Mouse (Mus musculus) kidney, postnatal 0 days (tissue): ENCODE measurements around the gene Birc3. TPM values are rescaled to one million over a fixed set of nuclear protein-coding genes. Genes with fewer than 3 reads are reported as not detected.

Source experiments
- ATAC-seq: fragments of 200-750 bp; cut with Nextera tagmentation; replicated peaks from 2 replicates; pipeline ENCODE4 v1.8.0; 2017; ENCODE audit warnings: low read depth, moderate number of reproducible peaks, moderate TSS enrichment, moderate library complexity; ENCODE audit not compliant: low FRiP score
- DNase-seq: peaks from one replicate; pipeline ENCODE4 v3.0.0-alpha.2; 2016; ENCODE audit warnings: low spot score
- H3K27ac ChIP-seq: fragments of 300-500 bp; sonication (generic); 2 replicates; pipeline ENCODE4 v1.5.1; 2014; ENCODE audit warnings: mild to moderate bottlenecking
- H3K27me3 ChIP-seq: fragments of 300-500 bp; sonication (generic); 2 replicates; pipeline ENCODE4 v1.6.1; 2014; ENCODE audit warnings: low read length, mixed read lengths; ENCODE audit not compliant: insufficient read depth
- H3K36me3 ChIP-seq: fragments of 300-500 bp; sonication (generic); 2 replicates; pipeline ENCODE4 v1.6.1; 2014; ENCODE audit warnings: low read length, mixed read lengths; ENCODE audit not compliant: insufficient read depth
- H3K4me1 ChIP-seq: fragments of 300-500 bp; sonication (generic); replicated peaks from 2 replicates; pipeline ENCODE4 v1.6.1; 2014; ENCODE audit warnings: antibody characterized with exemption, low read length, mixed read lengths; ENCODE audit not compliant: insufficient read depth
- H3K4me2 ChIP-seq: fragments of 300-500 bp; sonication (generic); 2 replicates; pipeline ENCODE4 v1.6.1; 2014; ENCODE audit warnings: mild to moderate bottlenecking, low read length, moderate library complexity, mixed read lengths
- H3K4me3 ChIP-seq: fragments of 300-500 bp; sonication (generic); replicated peaks from 2 replicates; pipeline ENCODE4 v1.5.1; 2014; ENCODE audit warnings: low read depth, low read length
- H3K9ac ChIP-seq: fragments of 300-500 bp; sonication (generic); 2 replicates; pipeline ENCODE4 v1.6.1; 2014; ENCODE audit warnings: low read depth, low read length
- H3K9me3 ChIP-seq: fragments of 300-500 bp; sonication (generic); replicated peaks from 2 replicates; pipeline ENCODE4 v1.6.1; 2016; ENCODE audit warnings: low read length, inconsistent platforms, mixed read lengths
- CTCF ChIP-seq: IDR thresholded peaks from 2 replicates; pipeline ENCODE4 v1.5.1; 2016; ENCODE audit warnings: antibody characterized with exemption, low read depth, mild to moderate bottlenecking, moderate library complexity
- WGBS: fragments of 180-500 bp; shearing (Covaris S2); extraction: QIAGEN DNeasy Blood & Tissue Kit; methylation state at CpG from one replicate; pipeline ENCODE4 v1.1.7; 2014; 5-methylcytosine and 5-hydroxymethylcytosine counted together
- polyA plus RNA-seq: library from polyadenylated mRNA; unstranded; fragments of >200 nt; fragmentation: Nextera tagmentation; extraction: Ambion mirVana; gene quantifications from 2 replicates; pipeline ENCODE4 v1.2.1, GENCODE M21; 2015

Birc3 gene
- polyA plus RNA-seq, 1 experiment from 2014 or later = 5.3 TPM

DNA sequence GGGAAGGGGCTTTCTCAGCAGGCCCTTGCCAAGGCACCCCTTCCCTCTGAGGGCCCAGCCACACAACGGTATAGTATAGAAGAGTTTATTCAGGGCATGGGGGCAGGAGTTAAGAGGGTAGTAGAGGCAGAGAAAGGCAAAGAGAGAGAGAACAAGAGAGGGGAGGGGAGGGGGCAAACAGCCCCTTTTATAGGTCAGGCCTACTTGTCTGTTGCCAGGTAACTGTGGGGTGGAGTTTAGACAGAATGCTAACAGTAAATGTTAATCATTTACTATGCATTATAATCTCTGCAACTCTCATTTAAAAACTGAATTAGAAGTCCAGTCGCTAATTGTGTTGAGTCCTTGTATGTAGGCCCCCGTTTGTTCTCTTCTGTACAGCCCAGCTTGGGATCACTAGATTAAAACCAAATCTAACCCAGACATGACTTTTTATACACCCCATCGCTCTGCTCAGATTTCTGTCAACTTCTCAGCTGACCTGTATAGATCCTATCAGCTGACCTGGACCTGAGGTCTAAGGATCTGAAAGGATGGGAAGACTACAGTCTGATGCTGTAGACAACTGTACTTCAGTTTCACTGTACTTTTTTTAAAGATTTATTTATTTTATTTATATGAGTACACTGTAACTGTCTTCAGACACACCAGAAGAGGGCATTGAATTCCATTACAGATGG, 27.6 kb downstream of the Birc3 start:
- no peaks in the 10 kb centered on the region for H3K36me3 ChIP-seq
- WGBS = 57% methylated on average over 4 of the region's 4 CpGs
- ATAC-seq (peak; percentile 29; the same call in 1 of the 2 replicates), DNase-seq (no peak)
- H3K9me3 ChIP-seq = no peaks in the 10 kb centered on the region
- TF ChIP-seq CTCF = no peak
- no peak overlapping the region for H3K9ac ChIP-seq
- no peak overlapping the region for H3K4me2 ChIP-seq
- no peaks in the 10 kb centered on the region for H3K27me3 ChIP-seq
- H3K27ac ChIP-seq = no peak overlapping the region
- no peaks in the 10 kb centered on the region for H3K4me1 ChIP-seq
- H3K4me3 ChIP-seq = no peak overlapping the region

DNA sequence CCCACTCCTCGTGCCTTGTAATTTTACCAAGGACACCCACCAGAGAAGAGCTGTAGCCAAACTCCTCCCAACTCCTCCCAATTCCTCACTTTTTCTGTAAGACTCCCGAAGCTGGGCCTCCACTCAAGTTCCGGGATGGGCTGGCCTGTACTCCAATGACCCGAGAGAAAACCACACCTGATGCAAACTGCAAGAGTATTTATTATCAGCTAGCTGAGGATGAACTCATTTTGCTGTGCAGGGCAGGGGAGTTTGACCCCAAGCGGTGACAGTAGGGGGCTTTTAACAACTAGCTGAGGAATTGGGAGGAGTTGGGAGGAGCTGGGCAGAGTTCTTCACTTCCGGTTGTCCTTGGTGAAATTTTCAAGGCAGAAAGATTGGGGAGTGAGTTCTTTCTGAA, 31.8 kb downstream of the Birc3 start:
- TF ChIP-seq CTCF = no peak
- Histone ChIP-seq H3K4me3 (no peak overlapping the region), H3K27ac (no peak overlapping the region), H3K36me3 (no peaks in the 10 kb centered on the region), H3K4me1 (no peaks in the 10 kb centered on the region), H3K4me2 (no peak overlapping the region), H3K9me3 (no peaks in the 10 kb centered on the region), H3K9ac (no peak overlapping the region), H3K27me3 (no peaks in the 10 kb centered on the region)
- ATAC-seq (no peak), DNase-seq (no peak)
- WGBS = 51% methylated on average over 6 of the region's 6 CpGs

DNA sequence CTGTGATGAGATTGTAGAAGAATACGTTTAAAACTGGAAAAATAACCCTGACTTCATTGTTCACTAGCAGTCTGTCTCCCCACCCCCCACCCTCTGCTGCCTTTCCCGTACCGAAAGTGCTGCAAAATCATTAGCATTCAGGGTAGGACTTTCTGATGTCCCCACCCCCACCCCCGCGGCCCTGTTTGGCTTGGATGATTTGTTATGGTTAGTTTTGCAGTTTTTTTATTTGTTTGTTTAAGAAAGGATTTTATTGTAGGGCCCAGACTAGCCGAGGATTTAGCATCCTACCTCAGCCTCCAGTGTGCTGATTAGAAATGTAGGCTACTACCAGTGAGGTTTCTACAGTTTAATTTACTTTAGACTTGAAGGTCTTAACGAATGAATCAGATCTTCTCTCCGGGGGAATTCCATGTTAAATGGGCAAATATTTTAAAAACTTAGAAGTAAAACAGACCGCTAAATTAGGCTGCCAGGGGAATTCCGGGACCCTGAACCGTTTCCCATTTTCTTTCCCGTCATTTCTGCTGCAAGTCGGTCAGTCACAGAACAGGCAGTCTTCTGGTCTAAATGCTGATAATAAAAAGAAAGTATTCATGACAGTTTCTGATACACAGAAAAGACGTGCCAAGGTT, 35.1 kb downstream of the Birc3 start:
- peak overlapping the region; percentile 78 for H3K4me3 ChIP-seq
- H3K9me3 ChIP-seq = no peaks in the 10 kb centered on the region
- peak; percentile 5; the same call in 1 of the 2 replicates for ATAC-seq
- H3K4me2 ChIP-seq = peak overlapping the region; percentile 90
- peak; percentile 64 for DNase-seq
- H3K36me3 ChIP-seq = no peaks in the 10 kb centered on the region
- no peaks in the 10 kb centered on the region for H3K27me3 ChIP-seq
- 0 out of 2 replicates have a peak, but pooled peaks cover 7% of the 10 kb centered on the region for H3K4me1 ChIP-seq
- peak overlapping the region; percentile 87 for H3K9ac ChIP-seq
- peak overlapping the region; percentile 99 for H3K27ac ChIP-seq
- 13% methylated on average over 14 of the region's 14 CpGs for WGBS
- no peak for TF ChIP-seq CTCF

DNA sequence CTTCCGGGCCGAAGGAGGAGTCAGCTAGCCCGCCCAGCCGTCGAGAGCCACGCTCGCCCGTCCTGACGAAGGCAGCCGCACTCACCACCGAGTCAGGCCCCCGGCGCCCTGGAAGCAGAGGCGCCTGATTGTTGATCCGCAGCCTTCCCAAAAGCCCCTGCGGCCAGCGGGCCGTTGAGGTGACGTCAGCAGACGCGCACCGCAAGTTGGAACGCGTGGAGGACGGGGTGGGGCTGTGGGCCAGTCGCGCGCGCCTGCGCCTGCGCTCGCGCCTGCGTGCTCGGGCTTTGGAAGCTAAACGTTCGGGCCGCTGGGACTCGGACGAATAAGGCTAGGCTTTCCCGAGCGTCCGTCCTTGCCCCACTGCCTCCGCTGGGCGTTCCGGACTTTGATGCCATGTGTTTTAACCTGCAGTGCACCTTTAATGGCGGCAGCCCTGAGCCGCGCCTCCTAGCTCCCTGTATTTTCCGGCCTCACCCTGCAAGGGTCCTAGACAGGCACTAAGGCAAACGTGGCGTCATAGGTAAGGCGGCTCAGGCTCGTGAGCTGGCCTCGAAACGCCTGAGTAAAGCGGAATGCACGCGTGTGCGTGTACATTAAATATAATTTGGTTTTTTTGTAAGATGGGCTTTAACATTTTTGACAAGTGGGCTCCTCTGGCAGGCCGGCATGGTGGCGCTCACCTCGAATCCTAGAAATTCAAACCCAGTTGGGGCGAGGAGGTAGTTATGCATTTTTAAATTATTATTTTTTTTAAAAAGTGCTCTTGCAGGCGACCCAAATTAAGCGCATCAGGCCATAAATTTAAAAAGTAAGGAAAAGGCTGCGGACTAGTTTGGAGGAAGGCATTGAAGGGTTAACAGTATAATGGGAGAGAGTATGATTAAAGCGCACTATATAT, 35.8 kb downstream of the Birc3 start, which contains the start of gene Birc2:
Birc2 (minus strand) TSS at position 160 of the 901 bp plus-strand sequence.
- WGBS = under 1% methylated on average over 67 of the region's 68 CpGs
- ATAC-seq = peak; percentile 98
- no peaks in the 10 kb centered on the region for H3K27me3 ChIP-seq

DNA sequence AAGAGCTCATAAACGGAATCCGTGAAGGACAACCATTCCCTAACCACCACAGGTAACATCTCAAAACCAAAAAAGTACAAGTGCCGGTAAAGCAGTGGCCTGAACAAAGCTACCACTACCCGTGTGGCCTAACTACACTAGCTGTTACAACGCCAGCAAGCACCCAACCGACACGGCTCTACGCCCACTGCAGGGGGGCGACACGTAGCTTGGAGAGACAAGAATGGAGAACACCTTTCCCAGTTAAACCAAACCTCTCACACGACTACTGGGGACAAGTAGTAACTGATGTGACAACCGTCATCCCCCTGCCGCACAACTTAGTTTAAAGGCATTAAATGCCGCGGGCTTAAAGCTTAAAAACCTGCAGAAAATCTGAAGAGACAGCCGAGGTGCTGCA, 36.7 kb downstream of the Birc3 start:
- Histone ChIP-seq H3K9ac (peak overlapping the region; percentile 87), H3K4me1 (0 out of 2 replicates have a peak, but pooled peaks cover 9% of the 10 kb centered on the region), H3K27me3 (no peaks in the 10 kb centered on the region), H3K27ac (peak overlapping the region; percentile 99), H3K9me3 (no peaks in the 10 kb centered on the region), H3K4me2 (peak overlapping the region; percentile 90), H3K36me3 (no peaks in the 10 kb centered on the region), H3K4me3 (peak overlapping the region; percentile 78)
- peak; percentile 23; the same call in 1 of the 2 replicates for ATAC-seq
- under 1% methylated on average over 16 of the region's 16 CpGs for WGBS
- no peak for TF ChIP-seq CTCF
- DNase-seq = peak; percentile 75

More for the DNA sequence above, 35.8 kb downstream of the Birc3 start, which contains the start of gene Birc2:
- peak; percentile 18; the same call in 1 of the 2 replicates for TF ChIP-seq CTCF
- H3K27ac ChIP-seq = peak within 1 kb of the TSS; percentile 99
- no peaks in the 10 kb centered on the region for H3K9me3 ChIP-seq
- H3K4me2 ChIP-seq = peak within 1 kb of the TSS; percentile 90
- peak within 1 kb of the TSS; percentile 87 for H3K9ac ChIP-seq
- DNase-seq = peak; percentile 97
- H3K4me3 ChIP-seq = peak within 1 kb of the TSS; percentile 78
- 0 out of 2 replicates have a peak, but pooled peaks cover 9% of the 10 kb centered on the region for H3K4me1 ChIP-seq
- H3K36me3 ChIP-seq = no peaks in the 10 kb centered on the region

DNA sequence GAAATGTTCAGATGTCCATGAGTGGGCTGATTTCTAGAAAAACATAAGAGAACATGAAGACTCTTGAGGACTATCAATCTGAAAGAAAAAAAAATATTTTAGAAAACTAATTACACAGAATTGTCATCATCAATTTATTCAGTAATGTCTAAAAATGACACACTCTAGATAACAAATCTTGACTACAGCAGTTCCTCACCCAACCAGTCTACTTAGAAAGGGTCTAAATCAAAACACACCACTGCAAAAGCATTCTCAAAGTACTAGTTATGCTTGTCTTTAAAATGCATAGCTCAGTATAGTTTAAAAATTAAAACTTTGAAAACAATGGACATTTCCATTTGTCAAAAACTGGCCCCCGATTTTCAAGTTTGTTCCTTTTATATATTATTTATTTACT, 37.7 kb downstream of the Birc3 start:
- Histone ChIP-seq H3K27ac (no peak overlapping the region), H3K4me3 (no peak overlapping the region), H3K9me3 (no peaks in the 10 kb centered on the region), H3K4me1 (0 out of 2 replicates have a peak, but pooled peaks cover 9% of the 10 kb centered on the region), H3K4me2 (no peak overlapping the region), H3K36me3 (no peaks in the 10 kb centered on the region), H3K9ac (no peak overlapping the region), H3K27me3 (no peaks in the 10 kb centered on the region)
- no peak for TF ChIP-seq CTCF
- no peak for DNase-seq
- 90% methylated on average over 1 of the region's 1 CpGs for WGBS
- no peak for ATAC-seq
